Mouse (Mus musculus) heart, postnatal 0 days (tissue): ENCODE measurements around the gene Cox8c. TPM values are rescaled to one million over a fixed set of nuclear protein-coding genes. Genes with fewer than 3 reads are reported as not detected.

ENCODE experiments used
- ATAC-seq: fragments of 200-750 bp; cut with Nextera tagmentation; 2 replicates; pipeline ENCODE4 v1.8.0; 2017; ENCODE audit warnings: low read depth, moderate number of reproducible peaks, moderate library complexity; ENCODE audit not compliant: insufficient read depth
- DNase-seq: peaks from one replicate; pipeline ENCODE4 v3.0.0-alpha.2; 2016; ENCODE audit warnings: low spot score
- H3K27ac ChIP-seq: fragments of 300-500 bp; sonication (generic); 2 replicates; pipeline ENCODE4 v1.5.1; 2014; ENCODE audit warnings: low read depth, mild to moderate bottlenecking
- H3K27me3 ChIP-seq: fragments of 300-500 bp; sonication (generic); 2 replicates; pipeline ENCODE4 v1.6.1; 2014; ENCODE audit warnings: low read length, mixed read lengths; ENCODE audit not compliant: control insufficient read depth, insufficient read depth
- H3K36me3 ChIP-seq: fragments of 300-500 bp; sonication (generic); replicated peaks from 2 replicates; pipeline ENCODE4 v1.6.1; 2014; ENCODE audit warnings: low read length, mixed read lengths; ENCODE audit not compliant: control insufficient read depth, insufficient read depth
- H3K4me1 ChIP-seq: fragments of 300-500 bp; sonication (generic); 2 replicates; pipeline ENCODE4 v1.6.1; 2014; ENCODE audit warnings: antibody characterized with exemption; ENCODE audit not compliant: control insufficient read depth, insufficient read depth
- H3K4me2 ChIP-seq: fragments of 300-500 bp; sonication (generic); 2 replicates; pipeline ENCODE4 v1.6.1; 2014; ENCODE audit warnings: low read depth, mild to moderate bottlenecking, low read length, moderate library complexity
- H3K4me3 ChIP-seq: fragments of 300-500 bp; sonication (generic); 2 replicates; pipeline ENCODE4 v1.5.1; 2014; ENCODE audit warnings: low read depth, low read length
- H3K9ac ChIP-seq: fragments of 300-500 bp; sonication (generic); replicated peaks from 2 replicates; pipeline ENCODE4 v1.6.1; 2014; ENCODE audit warnings: low read depth, low read length, mixed read lengths
- H3K9me3 ChIP-seq: fragments of 300-500 bp; sonication (generic); replicated peaks from 2 replicates; pipeline ENCODE4 v1.6.1; 2016; ENCODE audit warnings: low read length; ENCODE audit not compliant: control insufficient read depth
- CTCF ChIP-seq: IDR thresholded peaks from 2 replicates; pipeline ENCODE4 v1.5.1; 2016; ENCODE audit warnings: antibody characterized with exemption, control low read depth, low read depth
- EP300 ChIP-seq: IDR thresholded peaks from 2 replicates; pipeline ENCODE4 v1.6.1; 2016; ENCODE audit warnings: antibody characterized with exemption, low read depth
- WGBS: fragments of 180-500 bp; shearing (Covaris S2); extraction: QIAGEN DNeasy Blood & Tissue Kit; methylation state at CpG from one replicate; pipeline ENCODE4 v1.1.7; 2014; 5-methylcytosine and 5-hydroxymethylcytosine counted together
- polyA plus RNA-seq: library from polyadenylated mRNA; unstranded; fragments of >200 nt; fragmentation: Nextera tagmentation; extraction: Ambion mirVana; gene quantifications from 2 replicates; pipeline ENCODE4 v1.2.1, GENCODE M21; 2015
- total RNA-seq: library from RNA; depleted of rRNA; stranded (reverse); fragments of >200 nt; gene quantifications from 2 replicates; pipeline ENCODE4 v1.2.3, GENCODE M21; 2014; ENCODE audit warnings: low replicate concordance; rRNA removed

Gene Cox8c
- total RNA-seq: not detected in 2 replicates
- polyA plus RNA-seq: not detected in 2 replicates

DNA sequence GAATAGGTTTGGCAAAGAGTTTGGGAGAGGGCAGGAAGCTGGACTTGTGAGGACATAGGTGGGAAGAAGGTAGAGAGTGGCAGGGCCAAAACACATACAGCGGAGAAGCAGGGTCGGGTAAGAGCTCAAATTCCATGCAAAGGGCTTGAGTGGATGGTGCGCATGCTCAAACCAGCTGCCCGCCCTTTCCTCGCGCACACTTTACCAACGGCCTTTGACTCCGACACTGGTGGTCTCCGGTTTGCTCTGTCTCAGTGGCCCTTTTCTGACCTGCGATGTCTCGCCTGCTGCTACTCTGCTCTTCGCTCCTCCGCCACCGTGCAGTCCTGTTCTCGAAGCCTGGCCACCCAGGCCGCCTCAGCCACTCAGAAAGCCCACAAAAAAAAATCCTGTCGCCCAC, at the start of gene Cox8c:
Gene Cox8c, plus strand, starts transcription at position 226 of the 400 bp plus-strand sequence.
- no peaks in the 10 kb centered on the region for H3K4me1 ChIP-seq
- 85% methylated on average over 17 of the region's 17 CpGs for WGBS
- TF ChIP-seq CTCF: no peak
- TF ChIP-seq EP300: no peak

DNA sequence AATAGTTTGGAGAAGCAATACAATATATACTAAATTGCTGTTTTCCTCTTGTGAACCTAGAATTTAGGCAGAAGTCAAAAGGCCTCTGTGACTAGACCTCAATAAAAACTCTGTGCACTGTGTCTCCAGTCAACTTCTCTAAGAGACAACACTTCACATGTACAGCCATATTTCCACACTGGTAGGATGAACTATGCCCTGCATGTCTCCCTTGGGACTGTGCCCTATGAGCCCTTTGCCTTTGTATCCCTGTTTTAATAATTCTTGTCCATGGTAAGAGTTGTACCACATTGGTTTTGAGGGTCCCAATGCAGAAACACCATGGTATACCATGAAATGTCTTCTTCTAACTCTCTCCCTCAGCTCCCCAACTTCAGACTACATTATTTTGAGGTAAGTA, 38.3 kb upstream of the Cox8c start:
- DNase-seq (no peak), ATAC-seq (no peak)
- Histone ChIP-seq H3K9me3 (no peaks in the 10 kb centered on the region), H3K4me2 (no peak overlapping the region), H3K4me1 (no peaks in the 10 kb centered on the region), H3K9ac (no peak overlapping the region), H3K27me3 (no peaks in the 10 kb centered on the region), H3K27ac (no peak overlapping the region), H3K4me3 (no peak overlapping the region), H3K36me3 (no peaks in the 10 kb centered on the region)
- TF ChIP-seq EP300 (no peak), CTCF (no peak)

More for the DNA sequence above, at the start of gene Cox8c:
- H3K27ac ChIP-seq: no peak within 1 kb of the TSS
- no peaks in the 10 kb centered on the region for H3K27me3 ChIP-seq
- no peak for DNase-seq
- no peak within 1 kb of the TSS for H3K9ac ChIP-seq
- H3K4me3 ChIP-seq: no peak within 1 kb of the TSS
- no peaks in the 10 kb centered on the region for H3K36me3 ChIP-seq
- no peak within 1 kb of the TSS for H3K4me2 ChIP-seq
- ATAC-seq: no peak
- no peaks in the 10 kb centered on the region for H3K9me3 ChIP-seq

- no peak overlapping the region for H3K4me3 ChIP-seq
- DNase-seq (no peak), ATAC-seq (no peak)
- TF ChIP-seq CTCF (no peak), EP300 (no peak)
- H3K27ac ChIP-seq: no peak overlapping the region
- peaks cover 7% of the 10 kb centered on the region; the same call in 1 of the 2 replicates for H3K4me1 ChIP-seq
- no peaks in the 10 kb centered on the region for H3K9me3 ChIP-seq
- H3K4me2 ChIP-seq: no peak overlapping the region
- WGBS: 69% methylated on average over 2 of the region's 2 CpGs
- no peaks in the 10 kb centered on the region for H3K36me3 ChIP-seq
- H3K27me3 ChIP-seq: no peaks in the 10 kb centered on the region
- H3K9ac ChIP-seq: no peak overlapping the region
These were observed 29.3 kb upstream of the Cox8c start for GRCm38 (mm10) chr12:102869802-102870201.

DNA sequence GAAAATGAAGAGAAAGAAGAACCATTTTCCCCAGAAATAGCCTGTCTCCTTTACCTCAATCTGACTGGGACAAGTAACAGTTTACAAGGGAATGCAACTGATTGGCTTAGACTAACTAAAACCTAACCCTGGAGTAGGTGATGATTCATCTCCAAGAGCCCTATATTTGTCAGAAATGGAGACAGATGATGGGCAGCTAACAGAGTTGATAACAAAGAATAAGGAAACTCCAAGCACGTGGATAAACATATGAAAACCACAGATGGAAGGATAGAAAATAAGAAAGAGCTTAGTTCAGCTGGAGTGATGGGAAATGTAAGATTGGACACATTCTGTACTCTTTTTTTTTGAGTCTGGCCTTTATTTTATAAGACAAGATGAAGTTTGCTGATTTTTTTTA, 28.6 kb upstream of the Cox8c start:
- H3K27me3 ChIP-seq: no peaks in the 10 kb centered on the region
- H3K9ac ChIP-seq: no peak overlapping the region

DNA sequence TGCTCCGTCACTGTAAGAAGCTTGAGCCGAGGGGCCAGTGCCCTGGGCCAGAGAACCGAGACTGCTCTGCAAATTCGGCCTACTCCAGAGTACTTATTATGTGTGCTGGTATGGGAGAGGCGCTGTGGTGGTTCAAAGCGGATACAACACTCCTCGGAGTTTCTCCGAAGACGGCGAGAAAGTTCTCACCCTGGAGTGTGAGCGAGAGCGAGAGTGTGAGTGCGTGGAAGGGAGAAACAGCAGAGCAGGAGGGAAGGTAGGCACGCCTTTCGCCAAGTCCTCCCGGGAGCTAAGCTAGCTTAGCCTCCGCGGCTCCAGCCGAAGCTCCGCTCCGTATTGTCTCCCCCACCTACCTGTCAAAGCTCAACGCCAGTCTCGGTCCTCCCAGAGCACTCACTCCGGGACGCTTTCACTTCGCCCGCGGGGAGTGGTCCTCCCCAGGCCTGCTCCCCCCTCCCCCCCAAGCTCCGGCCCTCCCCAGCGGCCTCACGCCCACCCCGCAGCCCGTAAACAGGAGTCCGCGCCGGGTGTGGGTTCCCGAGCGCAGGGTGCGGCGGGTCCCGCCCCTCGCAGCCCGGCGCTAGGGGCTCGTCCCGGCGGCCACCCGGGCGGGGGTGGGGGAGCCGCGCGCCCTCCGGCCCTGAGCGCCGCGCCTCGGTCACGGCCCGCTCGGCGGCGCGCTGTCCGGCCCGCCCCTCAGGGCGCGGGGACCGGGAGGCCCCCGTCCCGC, 21.6 kb upstream of the Cox8c start:
- H3K4me1 ChIP-seq: peaks cover 28% of the 10 kb centered on the region
- H3K36me3 ChIP-seq: no peaks in the 10 kb centered on the region
- TF ChIP-seq EP300 (no peak), CTCF (no peak)
- WGBS: under 1% methylated on average over 62 of the region's 70 CpGs
- DNase-seq (peak; percentile 24), ATAC-seq (peak; percentile 70)
- H3K9me3 ChIP-seq: no peaks in the 10 kb centered on the region
- H3K27me3 ChIP-seq: no peaks in the 10 kb centered on the region
- peak overlapping the region; percentile 100 for H3K4me3 ChIP-seq
- peak overlapping the region; percentile 99 for H3K27ac ChIP-seq
- peak overlapping the region; percentile 97 for H3K9ac ChIP-seq
- H3K4me2 ChIP-seq: peak overlapping the region; percentile 82

More for the DNA sequence above, 28.6 kb upstream of the Cox8c start:
- ATAC-seq (no peak), DNase-seq (no peak)
- Histone ChIP-seq H3K9me3 (no peaks in the 10 kb centered on the region), H3K4me1 (peaks cover 10% of the 10 kb centered on the region; the same call in 1 of the 2 replicates), H3K36me3 (no peaks in the 10 kb centered on the region), H3K4me2 (no peak overlapping the region), H3K4me3 (no peak overlapping the region), H3K27ac (no peak overlapping the region)
- TF ChIP-seq CTCF (no peak), EP300 (no peak)
- WGBS: 68% methylated on average over 1 of the region's 1 CpGs
